Mouse (Mus musculus) embryo, embryonic 11.5 days (tissue): ENCODE measurements around the gene Hoxc10.

ENCODE experiments used
- DNase-seq: peaks from one replicate; pipeline ENCODE4 v3.0.0-alpha.2; 2012; ENCODE audit warnings: low read depth, low spot score

Gene Hoxc10

GRCm38 (mm10) chr15:102966776-102967311 lies at the start of gene Hoxc10:
Gene Hoxc10, plus strand, starts transcription at chr15:102966796.
- no peak for DNase-seq

- no peak for DNase-seq
Observed at GRCm38 (mm10) chr15:102917972-102918572, 48.5 kb upstream of the Hoxc10 start.

GRCm38 (mm10) chr15:102918611-102919265 lies 47.9 kb upstream of the Hoxc10 start:
- no peak for DNase-seq

DNA sequence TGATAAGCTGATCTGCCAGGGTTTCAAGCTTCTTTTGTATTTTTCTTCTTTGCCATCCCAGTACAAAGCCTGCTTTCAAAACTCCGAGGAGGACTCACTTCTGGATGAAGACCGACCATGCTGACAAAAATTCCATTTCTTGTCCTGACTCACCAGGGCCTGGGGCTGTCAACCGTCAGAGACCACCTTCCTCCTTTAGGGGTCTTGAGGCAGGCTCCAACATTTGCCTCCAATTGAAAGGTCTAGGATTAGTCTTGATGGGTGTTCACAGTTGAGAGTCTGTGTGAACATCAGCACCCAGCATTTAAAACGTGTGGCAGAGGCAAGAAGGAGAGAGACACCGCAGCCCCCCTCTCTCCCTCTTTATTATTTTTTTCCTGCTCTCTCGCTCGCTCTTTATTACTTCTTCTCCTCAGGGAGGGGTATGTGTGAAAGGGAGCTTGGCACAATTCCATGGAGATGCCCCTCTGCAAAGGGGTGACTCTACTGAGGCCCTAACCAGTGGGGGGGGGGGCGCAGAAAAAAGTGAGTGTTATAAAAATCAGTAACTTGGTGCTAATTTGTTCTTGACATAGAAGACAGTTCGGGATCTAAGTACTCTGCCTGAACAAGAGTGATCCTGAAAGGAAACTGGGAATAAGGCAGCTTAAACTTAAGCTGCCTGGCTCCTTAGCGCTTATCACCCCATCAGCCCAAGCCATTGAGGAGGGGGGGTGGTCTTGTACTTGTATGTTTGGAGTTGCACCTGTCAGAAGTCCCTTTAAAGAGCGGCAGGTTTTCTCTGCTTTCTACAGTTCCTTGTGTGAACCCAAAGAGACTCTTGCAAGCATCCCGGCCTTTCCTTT lies 47.0 kb upstream of the Hoxc10 start:
- no peak for DNase-seq

GRCm38 (mm10) chr15:102920619-102921018 lies 46.0 kb upstream of the Hoxc10 start:
- peak; percentile 75 for DNase-seq

DNA sequence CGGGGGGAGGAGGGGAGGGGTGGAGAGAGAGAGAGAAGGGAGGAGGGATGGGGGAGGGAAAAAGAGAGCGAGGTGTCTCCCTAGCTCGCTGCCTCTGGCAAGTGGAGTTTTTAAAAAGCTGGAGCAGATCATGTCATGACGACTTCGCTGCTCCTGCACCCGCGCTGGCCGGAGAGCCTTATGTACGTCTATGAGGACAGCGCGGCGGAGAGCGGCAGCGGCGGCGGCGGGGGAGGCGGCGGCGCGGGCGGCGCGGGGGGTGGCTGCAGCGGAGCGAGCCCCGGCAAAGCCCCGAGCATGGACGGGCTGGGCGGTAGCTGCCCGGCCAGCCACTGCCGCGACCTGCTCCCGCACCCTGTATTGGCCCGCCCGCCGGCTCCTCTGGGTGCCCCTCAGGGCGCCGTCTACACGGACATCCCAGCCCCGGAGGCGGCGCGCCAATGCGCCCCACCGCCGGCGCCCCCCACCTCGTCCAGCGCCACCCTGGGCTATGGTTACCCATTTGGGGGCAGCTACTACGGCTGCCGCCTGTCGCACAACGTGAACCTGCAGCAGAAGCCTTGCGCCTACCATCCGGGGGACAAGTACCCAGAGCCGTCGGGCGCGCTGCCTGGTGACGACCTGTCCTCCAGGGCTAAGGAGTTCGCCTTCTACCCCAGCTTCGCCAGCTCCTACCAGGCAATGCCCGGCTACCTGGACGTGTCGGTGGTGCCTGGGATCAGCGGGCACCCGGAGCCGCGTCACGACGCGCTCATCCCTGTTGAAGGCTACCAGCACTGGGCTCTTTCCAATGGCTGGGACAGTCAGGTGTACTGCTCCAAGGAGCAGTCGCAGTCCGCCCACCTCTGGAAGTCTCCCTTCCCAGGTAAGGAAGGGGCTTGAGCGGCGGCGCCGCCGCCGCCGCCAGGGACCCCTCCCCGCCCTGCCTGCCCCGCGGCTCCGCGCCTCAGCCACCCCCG lies 45.3 kb upstream of the Hoxc10 start, which contains the start of gene Hoxc13:
Gene Hoxc13, plus strand, starts transcription at position 51 of the 959 bp plus-strand sequence.
- DNase-seq: no peak

DNA sequence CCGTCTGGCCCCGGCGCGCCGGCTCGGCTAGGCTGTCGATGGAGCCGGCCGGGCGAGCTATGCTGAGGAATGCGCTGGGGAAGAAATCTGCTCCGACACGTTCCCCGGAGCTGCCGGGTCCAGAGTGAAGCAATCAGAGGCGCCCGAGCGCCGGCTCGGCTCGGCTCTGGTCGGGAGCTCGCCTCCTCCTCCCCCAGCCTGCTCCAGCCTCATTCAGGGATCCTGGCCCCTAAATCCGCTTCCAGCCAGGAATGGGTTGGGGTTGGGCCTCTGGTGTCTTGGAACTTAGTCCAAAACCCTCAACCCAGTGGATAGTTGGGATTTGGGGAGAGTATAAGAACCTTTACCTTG lies 44.6 kb upstream of the Hoxc10 start:
- no peak for DNase-seq

DNA sequence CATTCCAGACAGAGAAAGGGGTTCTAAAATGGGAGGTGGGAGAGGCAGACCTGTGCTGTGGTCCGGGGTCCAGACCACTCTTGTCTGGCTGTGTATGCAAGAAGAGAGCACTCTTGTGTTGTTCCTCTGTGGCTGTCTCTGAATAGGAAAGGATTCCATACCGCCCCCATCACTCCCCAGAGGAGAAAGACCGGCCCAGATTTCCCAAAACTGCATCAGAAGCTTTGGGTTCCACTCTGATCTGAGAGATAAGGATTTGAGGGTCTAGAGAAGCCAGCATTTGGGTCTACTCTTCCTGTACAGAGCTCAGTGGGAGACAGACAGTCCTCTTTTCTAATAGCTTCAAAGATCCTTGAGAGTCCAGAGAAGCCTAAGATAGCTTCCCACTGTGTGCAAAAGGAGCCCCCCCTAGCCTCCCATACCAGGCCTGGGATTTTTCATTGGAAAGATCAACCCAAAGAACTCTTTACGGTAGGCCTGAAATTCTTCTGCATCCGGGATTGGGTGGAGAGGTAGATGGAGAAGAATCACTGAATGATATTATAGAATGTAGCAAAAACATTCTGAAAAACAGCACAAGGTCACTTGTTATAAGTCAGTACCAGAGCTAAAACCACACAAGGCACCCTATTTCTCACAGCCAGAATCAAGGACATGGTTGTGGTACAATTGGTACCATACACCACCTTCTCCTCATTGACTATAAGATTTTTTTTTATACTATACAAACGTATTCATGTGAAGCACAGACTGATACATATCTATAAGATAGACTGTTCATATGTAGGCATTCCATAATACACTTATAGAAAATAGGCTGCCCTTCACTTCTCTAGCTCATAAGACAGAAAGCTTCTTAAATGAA lies 43.7 kb upstream of the Hoxc10 start:
- DNase-seq: no peak

- no peak for DNase-seq
Observed at GRCm38 (mm10) chr15:102927032-102927645, 39.5 kb upstream of the Hoxc10 start.

DNA sequence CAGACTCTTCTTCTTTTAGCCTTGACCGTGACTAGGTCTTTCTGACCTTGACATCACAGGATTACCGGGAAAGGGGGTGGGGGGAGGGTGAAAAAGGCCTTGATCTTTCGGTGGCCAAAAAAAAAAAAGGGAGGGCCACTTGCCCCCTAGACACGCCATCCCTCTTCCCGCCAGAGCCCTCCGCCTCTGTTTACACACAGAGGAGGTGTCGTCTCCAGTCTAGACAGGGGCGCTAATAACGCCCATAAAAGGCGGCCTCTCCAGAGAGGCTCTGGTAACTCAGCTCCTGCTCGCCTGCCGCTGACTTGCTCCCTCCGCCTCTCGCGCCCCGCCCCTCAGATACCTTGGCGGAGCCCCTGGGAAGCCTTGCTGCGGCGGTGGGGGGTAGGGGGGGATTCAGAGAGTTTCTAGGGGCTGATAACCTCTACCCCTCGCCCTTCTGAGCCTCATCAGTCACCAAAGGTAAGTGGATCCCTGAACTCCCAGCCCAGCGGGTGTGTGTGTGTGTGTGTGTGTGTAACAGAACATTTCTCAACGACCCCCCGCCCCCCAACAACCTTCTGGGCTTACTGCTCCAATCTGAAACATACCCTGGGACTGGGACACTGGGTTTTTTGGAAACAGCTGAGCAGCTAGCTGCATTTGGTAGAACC lies 34.8 kb upstream of the Hoxc10 start:
- no peak for DNase-seq

GRCm38 (mm10) chr15:102934438-102934837 lies 32.2 kb upstream of the Hoxc10 start:
- DNase-seq: no peak

GRCm38 (mm10) chr15:102934897-102935296 lies 31.7 kb upstream of the Hoxc10 start:
- no peak for DNase-seq

DNA sequence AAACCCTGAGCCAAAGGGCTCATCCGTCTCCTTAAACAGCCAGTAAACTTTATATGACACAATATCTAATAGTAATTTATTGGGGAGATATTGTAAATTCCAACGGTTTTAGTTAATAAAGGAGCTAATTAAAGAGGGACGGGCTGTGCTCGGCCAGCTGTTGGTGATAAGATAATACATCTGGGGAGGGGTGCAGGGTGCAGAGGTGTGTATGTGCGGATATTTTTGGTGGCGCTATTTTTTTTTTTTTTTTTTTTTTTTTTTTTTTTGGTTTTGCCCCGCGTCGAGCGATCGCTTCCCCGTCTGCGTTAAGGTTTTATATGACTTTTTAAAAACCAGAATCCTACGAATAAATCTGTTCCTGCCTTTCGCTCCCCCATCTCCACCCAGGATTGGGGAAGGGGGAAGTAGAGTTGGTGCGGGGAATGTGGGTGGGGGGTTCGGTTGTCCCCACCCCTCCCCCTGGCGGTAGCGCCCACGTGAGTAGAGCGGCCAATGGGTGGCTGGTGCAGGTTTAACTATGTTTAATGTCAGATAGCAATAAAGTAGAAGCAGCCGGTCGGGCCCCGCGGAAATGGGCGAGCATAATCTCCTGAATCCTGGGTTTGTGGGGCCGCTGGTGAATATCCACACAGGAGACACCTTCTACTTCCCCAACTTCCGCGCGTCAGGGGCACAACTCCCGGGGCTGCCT lies 30.2 kb upstream of the Hoxc10 start, which contains the start of gene Hoxc12:
Gene Hoxc12, plus strand, starts transcription at position 479 of the 694 bp plus-strand sequence.
- DNase-seq: no peak

DNA sequence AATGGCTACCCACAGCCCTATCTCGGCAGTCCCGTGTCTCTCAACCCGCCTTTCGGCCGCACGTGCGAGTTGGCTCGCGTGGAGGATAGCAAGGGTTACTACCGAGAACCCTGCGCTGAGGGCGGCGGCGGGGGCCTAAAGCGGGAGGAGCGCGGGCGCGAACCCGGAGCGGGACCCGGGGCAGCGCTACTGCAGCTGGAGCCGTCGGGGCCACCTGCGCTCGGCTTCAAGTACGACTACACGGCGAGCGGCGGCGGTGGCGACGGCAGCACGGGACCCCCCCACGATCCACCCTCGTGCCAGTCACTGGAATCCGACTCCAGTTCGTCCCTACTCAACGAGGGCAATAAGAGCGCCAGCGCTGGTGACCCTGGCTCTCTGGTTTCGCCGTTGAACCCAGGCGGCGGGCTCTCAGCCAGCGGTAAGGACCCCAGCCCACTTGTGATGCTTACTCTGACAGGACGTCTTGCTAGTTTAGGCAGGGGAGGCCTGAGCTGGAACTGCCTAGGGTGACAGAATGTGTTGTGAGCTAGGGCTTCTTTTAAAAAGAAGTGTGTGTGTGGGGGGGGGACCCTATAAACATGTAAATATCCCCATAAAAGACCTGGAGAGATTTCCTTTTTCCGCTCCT lies 29.4 kb upstream of the Hoxc10 start:
- DNase-seq: no peak

- DNase-seq: no peak
Observed at GRCm38 (mm10) chr15:102939256-102940155, 27.1 kb upstream of the Hoxc10 start.

GRCm38 (mm10) chr15:102942739-102943467 lies 23.7 kb upstream of the Hoxc10 start:
- DNase-seq: no peak
